Mouse (Mus musculus) activated CD4-positive, CD25-positive, alpha-beta regulatory T cell (primary cell): ENCODE measurements around the gene Cdh13. TPM values are rescaled to one million over a fixed set of nuclear protein-coding genes. Genes with fewer than 3 reads are reported as not detected.

Source experiments
- polyA plus RNA-seq, 2 experiments: library from polyadenylated mRNA; unstranded; fragments of 100-300 nt; shearing (Covaris generic); gene quantifications; one replicate each; pipeline ENCODE4 v1.2.1; 2017

The Cdh13 gene
- polyA plus RNA-seq = 1 to 10 TPM in 1 of 2 experiments, under 1 TPM in 1; 0.19 to 1.2 TPM

GRCm38 (mm10) chr8:118283600-118284111, at the start of gene Cdh13:
Gene Cdh13 (plus strand): TSS chr8:118283733.

GRCm38 (mm10) chr8:119344190-119344856, 1060.8 kb downstream of the Cdh13 start, which contains the start of gene Hsbp1:
Gene Hsbp1 (plus strand): TSS chr8:119344488.

